Mouse (Mus musculus) gastrocnemius, postnatal 10 days (tissue): Measurements from ENCODE around the gene Fgfr2. TPM values are rescaled to one million over a fixed set of nuclear protein-coding genes. Genes with fewer than 3 reads are reported as not detected.

Experiments used
- DNase-seq: peaks from one replicate; pipeline ENCODE4 v3.0.0; 2021; ENCODE audit warnings: mixed read lengths
- total RNA-seq, 2 experiments: library from RNA; stranded (reverse); gene quantifications; 2 replicates each; pipeline ENCODE4 v1.2.3; 2021

The Fgfr2 gene
- total RNA-seq, 2 experiments from 2014 or later = 3.0 to 6.1 TPM

DNA sequence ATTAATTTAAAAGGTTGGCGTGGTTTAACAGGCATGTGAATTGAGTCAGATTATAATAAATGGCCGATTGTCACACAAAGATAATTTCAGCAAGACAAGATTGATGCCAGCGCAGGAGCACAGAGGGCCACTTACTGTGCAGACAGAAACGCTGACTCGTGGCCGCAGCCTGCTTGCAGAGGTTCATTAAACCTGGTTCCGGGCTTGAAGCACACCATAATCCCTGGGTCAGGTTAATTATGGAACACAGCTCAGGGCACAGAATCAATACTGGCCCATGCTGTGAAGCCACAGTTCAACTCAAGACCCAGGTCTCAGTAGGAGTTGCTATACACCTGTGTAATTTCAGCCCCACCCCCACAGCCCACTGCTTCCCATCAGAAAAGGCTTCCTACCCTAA, 1066.6 kb downstream of the Fgfr2 start:
- DNase-seq = no peak

DNA sequence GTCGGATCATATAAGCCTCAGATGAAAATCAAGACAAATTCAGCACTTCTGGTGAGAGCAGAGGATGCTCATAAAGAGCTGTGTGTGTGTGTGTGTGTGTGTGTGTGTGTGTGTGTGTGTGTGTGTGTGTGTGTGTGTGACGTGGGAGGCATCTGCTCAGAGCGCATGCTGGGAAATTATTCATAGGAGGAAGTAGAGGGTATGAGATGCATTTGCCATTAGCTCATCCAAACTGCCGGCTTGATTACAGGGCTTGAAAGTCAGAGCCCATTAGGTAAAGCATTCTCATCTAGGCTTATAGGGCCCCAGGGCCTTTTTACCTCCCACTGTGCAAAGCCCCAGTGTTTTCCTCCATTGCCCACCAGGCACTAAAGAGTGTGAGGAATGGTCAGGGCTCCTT, 1076.5 kb downstream of the Fgfr2 start:
- no peak for DNase-seq

DNA sequence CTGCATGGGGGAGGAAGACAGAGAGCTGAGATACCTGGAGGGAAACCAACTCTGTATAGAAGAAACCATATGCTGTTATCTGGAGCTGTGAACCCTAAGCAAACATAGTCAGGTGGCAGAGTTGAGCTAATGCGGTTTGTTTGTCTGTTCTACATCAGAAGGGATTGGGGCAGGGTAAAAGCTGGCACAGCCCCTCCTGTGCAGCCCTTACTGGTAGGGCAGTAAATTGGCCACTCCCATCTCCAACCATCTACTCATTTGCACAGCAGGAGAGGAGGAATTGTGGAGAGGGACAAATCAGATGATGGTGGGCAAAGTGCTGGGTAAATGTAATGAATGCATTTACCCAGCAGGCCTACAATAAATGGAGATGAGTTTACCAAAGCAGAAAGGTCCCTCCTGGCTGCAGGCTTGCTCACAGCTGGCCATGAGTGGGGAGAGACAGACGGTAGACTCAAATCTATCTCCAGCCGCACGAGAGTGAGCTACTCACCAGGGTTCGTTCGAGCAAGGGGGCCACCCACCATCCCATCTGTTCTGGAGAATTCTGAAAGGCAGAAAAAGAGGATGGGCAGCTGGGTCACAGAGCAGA, 1091.1 kb downstream of the Fgfr2 start:
- DNase-seq = no peak

DNA sequence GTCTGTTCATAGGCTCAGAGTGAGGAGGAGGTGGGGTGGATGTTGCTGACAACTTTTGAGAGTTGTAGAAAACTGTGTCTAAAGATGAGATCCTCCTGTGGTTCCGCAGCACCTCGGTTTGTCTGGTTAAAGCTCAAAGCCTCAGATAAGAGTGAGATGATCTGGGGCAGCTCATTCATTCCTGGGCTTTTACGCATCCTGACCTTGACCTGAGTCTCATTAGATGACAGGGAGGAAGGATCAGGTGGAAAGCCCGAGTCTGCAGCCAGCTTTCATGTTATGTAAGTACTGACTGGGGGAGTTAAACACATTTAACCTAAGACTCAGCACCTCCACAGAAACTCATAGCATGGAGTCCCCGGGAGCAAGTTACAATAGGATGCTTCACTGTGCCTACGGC, 1096.5 kb downstream of the Fgfr2 start:
- no peak for DNase-seq

DNA sequence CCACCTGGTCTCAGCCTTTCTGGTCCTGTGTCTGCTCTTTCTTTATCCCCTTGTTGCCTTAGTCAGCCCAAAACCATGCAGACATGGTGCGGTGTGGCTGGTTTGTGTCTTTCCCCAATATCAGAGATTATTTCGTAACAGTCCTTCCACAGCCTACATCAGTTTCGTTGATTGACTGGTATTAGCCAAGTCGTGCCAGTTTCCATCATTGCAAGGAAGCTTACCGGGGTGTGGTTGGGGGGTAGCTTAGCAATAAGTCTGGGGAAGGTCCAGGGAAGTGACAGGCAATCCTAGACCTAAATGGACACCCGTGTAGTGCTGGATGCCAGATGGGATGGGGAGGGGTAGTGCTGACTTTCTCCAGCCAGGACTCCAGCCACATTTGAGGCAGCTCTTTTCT, 1097.6 kb downstream of the Fgfr2 start:
- DNase-seq = no peak

DNA sequence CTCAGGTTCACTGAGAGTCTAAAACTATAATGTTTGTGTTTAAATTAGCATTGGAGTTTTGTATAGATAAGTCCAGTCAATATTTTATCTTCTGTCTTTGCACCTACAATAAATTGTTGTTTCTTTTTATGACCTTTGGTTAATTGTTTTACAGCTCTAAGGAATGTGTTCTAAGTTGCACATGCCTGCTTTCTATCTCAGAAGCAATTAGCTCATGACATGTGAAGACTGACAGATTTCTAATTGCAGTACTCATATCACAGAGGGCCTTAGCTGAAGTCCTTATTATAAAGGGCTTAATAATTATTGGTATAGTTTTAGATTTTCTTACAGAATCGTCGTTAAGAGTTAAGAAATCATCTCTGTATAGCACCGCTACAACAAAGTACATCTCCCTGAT, 1107.2 kb downstream of the Fgfr2 start:
- no peak for DNase-seq

DNA sequence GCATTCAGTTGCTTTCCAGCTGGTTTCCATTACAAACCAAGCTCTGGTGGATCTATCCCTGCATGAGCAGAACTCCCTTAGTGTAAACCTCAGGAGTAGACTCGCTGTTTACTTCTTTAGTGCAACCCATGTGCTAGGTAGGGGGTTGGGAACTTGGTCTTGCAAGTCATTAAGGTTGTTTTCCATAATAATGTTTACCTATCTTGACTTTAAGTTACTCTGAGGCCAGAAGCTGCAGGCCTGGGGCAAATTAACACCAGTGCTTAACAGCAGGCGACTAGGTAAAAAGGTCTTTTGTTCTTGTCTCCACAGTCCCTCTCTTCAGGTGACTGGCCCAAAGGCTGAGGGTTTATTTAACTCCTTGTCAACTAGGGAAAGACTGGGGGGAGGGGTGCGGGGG, 1108.0 kb downstream of the Fgfr2 start:
- no peak for DNase-seq

DNA sequence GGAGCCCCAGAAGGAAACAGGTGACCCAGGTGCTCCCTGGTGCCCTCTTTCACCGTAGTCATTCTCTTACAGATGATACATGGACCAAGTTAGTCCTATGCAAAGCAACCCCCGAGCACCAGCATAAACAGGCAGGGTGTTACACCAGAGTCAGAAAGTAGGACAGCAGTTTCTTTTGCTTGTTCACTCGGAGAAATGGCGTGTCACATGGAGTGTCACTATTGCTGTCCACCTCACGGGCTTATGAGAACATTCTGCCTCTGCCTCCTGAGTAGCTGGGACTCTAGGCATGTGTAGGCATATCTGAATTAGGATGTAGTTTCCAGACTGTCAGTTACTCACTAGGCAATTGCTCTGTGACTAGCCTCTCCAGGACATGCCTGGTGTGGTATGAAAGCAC, 1109.2 kb downstream of the Fgfr2 start:
- DNase-seq = no peak

DNA sequence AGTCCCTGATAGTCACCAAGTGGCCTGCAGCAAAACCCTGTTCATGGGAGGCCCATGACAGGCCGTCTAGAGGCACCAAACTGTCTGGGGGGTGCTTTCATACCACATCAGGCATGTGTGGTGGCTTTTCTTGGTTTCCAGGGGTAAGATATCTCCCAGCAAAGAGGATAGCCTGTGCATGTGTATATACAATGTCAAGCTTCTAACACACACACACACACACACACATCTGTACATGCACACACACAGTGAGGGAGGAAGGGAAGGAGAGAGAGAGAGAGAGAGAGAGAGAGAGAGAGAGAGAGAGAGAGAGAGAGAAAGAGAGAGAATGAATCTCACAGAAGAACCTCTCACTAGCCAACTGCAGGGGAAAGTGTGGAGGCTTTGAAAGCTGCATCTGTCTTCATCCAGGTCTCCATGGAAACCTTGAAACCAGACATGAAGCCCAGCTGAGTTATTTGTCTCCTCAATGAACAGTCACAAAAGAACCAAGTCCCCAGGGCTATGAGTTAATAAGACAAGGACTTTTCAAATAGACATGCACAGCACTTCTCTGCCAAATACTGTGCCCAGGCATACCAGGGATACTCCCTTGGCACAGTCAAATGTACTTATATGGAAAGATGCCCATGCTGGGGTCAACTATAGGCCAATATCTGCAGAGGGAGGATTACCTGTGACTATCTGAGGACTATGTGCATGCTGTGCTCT, 1110.0 kb downstream of the Fgfr2 start:
- no peak for DNase-seq

DNA sequence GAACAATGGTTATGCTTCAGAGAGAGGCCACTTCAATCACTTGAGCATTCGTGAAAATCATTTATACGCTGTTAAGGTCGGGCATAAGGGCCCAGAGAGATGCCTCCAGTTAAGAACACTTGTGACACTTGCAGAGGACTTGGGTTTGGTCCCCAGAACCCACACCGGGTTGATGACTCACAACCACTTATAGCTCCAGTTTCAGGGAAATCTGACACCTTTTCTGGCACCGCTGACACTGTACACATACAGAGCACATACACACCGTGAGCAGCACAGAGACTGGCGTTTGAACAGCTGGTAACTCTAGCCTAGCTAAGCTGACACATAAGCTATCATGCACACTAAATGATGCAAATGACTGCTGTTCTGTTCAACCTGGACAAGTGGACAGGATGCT, 1114.1 kb downstream of the Fgfr2 start:
- DNase-seq = no peak

DNA sequence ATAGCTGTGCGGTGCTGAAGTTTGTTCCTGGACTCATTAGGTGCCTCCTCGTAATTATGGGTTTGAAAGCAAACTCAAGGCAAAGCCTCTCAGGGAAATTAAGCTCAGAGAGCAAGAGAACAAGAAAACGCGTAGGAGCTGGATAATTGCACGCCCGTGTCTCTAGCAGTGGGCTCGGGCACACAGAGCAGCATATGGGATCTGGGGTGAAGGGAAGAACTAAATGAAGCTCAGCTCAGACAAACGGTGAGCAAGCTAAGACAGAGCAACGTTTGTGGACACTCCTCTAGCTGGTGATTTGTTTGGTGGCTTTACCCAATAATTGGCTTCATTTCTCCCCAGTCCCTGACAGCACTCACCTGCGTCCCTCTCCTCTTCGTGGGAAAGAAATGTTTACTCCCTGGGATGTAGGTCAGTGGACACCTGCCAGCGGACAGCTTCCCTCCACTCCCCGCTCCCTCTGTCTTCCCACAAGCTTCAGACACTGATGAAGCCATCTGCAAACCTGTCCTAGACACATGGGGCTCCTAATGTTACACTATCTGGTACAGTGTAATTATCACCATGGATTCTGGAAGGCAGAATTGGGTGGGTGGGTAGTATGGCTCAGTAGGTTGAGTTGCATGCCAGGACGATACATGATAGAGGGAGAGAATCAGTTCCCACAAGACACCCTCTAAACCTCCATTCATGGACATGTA, 1117.0 kb downstream of the Fgfr2 start:
- DNase-seq = no peak

DNA sequence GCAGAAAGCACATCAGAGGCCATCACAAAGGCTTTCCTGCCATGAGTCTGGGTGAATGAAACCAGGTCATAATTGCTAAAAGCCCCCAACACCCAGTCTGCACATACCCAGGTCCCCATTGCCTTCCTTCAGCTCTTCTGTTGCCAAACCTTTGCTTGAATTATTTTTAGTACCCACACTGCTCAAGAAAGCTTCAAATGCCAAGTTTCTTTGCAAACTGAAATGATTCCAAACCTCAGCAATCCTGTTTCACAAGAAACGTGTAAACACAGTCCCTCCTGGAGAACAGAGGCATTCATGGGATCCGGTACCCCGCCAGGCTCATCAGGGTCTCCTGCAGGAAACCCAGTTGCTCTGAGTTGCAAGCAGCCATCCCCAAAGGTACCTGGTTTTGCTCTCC, 1130.3 kb downstream of the Fgfr2 start:
- DNase-seq = no peak

DNA sequence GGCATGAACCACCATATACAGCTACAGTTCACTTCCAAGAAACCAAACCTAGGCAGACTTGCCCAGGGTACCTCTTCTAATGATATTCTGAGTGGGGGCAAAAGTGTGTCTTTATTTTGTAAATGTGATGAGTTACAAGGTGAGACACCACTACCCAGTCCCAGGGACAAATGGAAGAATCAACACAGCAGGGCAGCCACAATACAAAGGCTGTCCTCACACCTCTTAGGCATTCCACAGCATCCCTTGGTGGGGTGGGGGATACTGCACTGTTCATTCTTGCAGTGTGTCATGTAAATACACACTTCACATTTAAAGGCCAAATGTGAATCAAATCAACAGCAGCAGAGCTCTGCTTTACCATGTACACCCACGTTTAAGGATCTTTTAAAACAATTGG, 1130.9 kb downstream of the Fgfr2 start:
- no peak for DNase-seq

DNA sequence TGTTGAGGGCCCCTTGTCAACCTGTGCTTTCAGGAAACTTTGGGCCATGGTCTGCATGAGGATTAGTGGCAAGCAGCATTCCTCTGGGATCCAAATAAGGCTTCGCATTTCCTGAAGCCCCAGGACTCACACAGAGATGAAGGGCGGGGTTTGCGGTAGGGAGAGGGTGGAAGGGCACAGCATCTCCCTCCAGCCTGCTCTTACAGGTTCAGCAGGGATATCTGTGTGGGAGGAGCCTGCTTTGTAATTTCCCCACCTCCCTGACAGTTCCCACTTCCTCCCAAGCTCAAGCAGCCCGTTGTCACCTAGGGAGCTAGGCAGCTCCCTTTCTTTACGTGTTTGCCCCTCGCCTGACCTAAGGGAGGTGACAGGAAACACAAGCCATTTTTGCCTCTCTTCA, 1134.1 kb downstream of the Fgfr2 start:
- DNase-seq = no peak

DNA sequence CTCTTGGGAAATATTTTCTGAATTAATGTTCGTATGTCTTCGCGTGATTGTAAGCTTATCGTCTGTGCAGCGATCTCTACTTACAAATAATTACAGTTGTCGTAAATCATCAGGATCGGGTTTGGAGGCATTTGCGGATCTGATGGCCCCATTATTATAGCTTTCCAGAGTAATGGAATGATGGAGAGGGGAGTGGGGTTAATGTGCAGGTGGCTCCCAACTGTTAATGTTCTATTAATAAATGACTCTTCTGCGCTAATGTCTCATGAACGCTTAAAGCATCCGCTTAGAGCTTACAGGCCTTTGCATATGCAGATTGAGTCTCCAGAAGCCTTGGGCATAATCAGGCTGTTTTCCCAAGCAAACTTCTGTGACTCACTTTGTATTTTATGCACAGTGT, 1144.5 kb downstream of the Fgfr2 start:
- no peak for DNase-seq

DNA sequence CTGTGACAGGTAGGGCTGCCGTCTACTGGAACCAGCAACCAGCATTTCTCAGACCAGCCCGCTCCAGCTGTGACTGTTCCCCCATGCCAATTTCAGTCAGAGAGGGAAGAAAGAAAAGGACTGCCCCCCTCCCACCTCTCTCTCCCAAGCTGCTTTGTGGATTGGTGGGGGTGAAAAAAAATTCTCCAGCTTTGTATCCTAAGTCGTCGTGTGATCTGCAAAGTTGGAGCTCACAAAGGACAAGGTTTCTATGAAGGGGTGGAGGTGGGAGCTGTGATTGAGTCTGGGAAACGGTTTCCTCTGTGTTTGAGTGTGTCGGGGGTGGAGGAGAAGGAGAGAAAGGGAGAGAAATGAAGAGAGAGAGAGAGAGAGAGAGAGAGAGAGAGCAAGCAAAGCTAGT, 1147.3 kb downstream of the Fgfr2 start:
- DNase-seq = no peak

DNA sequence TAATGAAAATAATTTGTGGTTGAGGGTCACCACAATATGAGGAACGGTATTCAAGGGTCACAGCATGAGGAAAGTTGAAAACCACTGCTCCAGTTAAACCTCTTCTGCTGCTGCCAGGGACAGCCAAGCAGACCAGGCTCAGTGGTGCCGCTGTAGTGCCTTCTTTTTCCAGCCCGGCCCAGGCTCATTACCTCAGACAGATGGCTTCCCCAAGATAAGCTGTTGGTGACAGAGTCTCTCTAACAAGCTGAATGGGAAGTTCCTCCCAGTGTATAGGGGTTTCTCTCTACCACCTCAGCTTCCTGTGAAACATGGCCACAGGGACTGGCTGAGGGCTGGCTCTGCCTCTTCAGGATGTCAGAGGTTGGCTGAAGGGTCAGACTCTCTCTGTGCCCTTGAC, 1152.9 kb downstream of the Fgfr2 start:
- no peak for DNase-seq

DNA sequence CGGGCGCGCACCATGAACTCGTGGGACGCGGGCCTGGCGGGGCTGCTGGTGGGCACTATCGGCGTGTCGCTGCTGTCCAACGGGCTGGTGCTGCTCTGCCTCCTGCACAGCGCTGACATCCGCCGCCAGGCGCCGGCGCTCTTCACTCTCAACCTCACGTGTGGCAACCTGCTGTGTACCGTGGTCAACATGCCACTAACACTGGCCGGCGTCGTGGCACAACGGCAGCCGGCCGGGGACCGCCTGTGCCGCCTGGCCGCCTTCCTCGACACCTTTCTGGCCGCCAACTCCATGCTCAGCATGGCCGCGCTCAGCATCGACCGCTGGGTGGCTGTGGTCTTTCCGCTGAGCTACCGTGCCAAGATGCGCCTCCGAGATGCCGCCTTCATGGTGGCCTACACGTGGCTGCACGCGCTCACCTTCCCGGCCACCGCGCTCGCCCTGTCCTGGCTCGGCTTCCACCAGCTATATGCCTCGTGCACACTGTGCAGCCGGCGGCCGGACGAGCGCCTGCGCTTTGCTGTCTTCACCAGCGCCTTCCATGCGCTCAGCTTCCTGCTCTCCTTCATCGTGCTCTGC, 1156.1 kb downstream of the Fgfr2 start:
- DNase-seq = peak; percentile 8

DNA sequence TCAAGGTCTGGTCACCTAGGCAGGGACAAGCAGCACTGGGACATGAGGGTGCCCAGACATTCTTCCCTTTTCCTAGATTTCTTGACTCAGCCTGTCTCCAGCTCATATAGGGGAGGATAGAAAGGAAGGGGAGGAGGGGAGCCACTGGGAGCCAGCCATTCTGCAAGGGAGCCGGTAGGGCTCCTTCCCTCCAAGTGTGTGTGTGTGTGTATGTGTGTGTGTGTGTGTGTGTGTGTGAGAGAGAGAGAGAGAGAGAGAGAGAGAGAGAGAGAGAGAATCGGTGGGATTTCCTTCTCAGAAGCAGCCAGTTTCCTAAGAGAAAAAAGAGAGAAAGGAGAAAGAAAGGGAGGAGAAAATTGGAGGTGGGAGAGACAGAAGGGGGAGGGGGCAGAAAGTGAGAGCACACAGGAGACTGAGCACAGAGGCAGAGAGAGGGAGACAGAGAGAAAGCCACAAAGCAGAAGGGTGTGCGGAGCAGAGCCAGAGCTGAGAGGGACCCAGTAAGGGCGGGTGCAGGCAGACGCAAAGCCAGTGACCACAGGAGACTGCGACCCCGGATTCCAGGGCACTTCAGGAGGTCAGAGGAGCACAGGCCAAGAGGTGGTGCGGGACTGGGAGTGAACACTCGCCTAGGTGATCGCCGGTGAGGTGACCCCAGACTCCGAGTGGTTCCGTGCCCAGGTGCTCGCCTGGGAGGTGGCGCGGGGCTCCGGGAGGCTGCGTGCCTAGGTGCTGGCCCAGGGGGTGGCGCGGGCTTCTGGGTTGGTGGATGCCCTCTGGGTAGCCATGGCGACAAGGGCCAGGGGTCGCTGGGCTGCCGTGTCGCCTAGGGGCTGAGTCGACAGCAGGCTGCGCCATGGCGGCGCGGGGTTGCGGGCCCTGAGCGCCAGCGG, 1156.9 kb downstream of the Fgfr2 start, which contains the start of gene Gpr26:
Gene Gpr26, plus strand, starts transcription at position 438 of the 893 bp plus-strand sequence.
- no peak for DNase-seq

DNA sequence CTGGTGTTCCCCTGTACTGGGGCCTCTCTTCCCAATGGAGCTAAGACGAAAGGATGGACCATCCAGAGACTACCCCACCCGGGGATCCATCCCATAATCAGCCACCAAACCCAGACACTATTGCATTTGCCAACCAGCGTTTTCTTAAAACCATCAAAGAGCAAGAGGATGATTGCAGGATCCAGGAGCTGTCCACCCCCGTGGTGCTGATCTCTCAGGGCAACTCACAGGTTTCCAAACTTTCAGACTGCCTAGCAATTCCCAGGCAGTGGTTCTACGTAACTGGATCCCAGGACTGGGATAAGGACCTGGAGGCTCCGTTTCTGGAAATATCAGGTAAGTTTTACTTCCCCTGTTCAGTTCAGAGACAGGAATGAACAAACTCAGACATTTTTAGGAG, 1162.6 kb downstream of the Fgfr2 start:
- DNase-seq = peak; percentile 57

DNA sequence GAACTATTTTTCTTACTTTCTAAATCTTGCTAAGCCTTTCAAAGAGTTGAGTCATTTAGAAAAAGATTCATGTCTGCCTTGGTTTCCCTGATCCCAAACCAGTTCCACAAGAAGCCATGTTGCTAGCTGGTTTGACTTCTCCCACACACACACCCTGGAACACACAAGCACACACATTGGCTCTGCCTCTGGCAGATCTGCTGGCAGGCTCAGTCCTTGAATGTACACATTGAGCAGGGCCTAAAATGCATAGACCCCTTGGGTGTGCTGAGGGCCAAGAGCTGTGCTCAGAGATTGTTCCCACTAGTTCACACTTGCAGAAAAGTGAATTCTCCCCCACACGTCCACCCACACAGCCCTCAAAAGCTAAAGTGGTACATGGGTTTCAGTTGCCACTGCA, 1164.4 kb downstream of the Fgfr2 start:
- DNase-seq = no peak

DNA sequence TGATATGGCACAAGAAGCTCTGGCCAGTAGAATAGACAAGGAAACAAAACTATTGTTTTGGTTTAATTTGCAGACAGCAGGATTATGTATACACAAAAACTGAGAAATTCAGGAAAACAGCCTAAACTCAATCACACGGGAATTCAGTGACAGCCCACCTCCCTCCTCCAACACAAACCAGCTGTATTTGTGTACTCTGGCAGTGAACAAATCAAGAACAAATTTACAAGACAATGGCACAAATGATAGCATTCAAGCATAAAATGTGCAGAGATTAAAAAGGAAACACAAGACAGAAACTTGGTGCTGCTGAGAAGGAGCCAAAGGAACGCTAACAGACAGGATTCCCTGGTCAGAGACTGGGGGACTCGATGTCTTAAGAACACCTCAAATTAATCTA, 1169.7 kb downstream of the Fgfr2 start:
- no peak for DNase-seq
